Mouse (Mus musculus): Measurements from ENCODE around the gene Scnn1a.

Gene Scnn1a

DNA sequence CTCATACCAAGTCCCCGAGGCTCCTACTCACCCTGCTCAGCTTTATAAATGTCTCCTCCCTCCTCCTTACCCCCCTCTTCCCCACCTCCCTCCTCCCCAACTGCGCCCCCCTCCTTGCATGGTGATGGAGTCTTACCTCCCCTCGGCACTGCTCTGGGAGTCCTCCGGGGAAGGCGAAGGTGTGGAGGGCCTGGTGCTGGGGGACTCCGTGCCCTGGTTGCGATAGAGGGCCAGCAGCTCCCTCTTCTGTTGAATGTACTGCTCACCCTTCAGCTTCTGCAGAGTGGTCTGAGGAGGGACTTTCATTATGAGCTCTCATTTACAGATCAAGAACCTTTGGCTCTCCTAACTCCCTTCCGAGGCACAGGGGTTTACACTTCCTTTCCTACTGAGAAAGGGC lies 44.0 kb downstream of the Scnn1a start:
- no peak for DNase-seq

DNA sequence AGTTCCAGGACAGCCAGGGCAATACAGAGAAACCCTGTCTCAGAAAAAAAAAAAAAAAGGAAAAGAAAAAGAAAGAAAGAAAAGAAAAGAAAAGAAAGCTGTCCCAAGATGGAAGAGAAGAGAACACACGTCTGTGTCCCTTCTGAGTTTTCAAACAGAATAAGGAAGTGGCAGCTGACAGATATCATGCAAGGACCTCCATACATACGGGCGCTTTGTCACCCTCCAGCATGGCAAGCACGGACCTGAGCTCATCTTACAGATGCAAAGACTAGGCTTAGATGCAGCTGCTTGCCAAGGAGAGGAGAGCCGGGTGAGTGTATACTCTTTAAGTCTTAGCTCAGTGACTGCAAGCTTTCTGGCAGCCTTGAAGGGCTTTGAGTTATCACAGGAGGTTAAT lies 45.1 kb downstream of the Scnn1a start:
- no peak for DNase-seq

DNA sequence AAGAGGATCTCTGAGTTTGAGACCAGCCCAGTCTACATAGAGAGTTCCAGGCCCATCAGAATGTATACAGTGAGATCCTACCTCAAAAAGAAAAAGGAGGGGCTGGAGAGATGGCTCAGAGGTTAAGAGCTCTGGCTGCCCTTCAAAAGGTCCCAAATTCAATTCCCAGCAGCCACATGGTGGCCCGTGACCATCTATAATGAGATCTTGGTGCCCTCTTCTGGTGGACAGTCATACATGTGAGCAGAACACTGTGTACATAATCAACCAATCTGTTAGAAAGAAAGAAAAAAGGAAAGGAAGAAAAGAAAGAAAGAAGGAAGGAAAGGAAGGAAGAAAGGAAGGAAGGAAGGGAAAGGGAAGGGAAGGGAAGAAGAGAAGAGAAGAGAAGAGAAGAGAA lies 45.7 kb downstream of the Scnn1a start:
- no peak for DNase-seq

DNA sequence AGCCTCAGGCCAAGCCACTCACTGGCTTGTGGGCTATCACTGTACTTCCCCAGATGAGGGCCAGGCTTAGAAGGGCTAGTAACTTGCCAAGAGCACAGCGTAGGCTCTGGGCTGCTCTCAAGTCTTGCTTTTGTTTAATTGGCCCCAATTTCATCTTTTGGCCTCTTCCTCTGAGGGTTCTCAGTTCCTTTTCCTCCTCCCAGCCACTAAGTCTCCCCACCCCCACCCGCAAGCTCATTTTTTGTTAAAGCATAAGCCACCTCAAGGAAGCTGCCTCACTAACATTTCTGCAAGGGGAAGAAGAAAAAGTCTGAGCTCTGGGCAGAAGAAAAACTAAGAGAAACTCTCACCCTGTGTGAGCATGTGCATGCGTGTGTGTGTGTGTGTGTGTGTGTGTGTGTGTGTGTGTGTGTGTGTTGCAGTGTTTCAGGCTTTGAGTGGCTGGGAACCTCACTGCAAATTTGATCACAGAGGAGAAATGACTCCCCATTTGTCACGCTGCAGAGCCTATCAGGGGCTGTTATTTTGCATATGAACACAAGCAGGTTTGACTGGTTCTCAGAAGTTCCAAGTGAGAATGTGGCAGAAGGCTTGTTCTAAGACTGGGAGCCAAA lies 47.4 kb downstream of the Scnn1a start:
- DNase-seq = no peak

DNA sequence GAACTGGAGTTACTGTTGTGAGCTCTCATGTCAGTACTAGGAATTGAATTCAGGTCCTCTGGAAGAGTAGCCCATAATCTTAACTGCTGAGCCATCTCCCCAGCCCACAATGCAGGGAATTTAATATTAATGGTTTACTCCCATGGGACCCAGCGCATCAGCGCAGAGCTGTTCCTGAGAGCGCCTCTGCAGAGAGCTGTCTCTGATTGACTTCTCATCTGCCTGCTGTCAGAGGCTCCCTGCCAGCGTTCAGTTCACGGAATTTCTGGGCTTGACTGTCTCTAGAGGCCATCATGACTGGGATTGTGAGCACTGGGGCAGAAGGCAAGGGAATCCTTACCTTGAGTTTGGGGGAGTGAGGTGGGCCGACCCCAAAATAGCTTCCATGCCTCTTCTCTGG lies 56.6 kb downstream of the Scnn1a start:
- DNase-seq = no peak

DNA sequence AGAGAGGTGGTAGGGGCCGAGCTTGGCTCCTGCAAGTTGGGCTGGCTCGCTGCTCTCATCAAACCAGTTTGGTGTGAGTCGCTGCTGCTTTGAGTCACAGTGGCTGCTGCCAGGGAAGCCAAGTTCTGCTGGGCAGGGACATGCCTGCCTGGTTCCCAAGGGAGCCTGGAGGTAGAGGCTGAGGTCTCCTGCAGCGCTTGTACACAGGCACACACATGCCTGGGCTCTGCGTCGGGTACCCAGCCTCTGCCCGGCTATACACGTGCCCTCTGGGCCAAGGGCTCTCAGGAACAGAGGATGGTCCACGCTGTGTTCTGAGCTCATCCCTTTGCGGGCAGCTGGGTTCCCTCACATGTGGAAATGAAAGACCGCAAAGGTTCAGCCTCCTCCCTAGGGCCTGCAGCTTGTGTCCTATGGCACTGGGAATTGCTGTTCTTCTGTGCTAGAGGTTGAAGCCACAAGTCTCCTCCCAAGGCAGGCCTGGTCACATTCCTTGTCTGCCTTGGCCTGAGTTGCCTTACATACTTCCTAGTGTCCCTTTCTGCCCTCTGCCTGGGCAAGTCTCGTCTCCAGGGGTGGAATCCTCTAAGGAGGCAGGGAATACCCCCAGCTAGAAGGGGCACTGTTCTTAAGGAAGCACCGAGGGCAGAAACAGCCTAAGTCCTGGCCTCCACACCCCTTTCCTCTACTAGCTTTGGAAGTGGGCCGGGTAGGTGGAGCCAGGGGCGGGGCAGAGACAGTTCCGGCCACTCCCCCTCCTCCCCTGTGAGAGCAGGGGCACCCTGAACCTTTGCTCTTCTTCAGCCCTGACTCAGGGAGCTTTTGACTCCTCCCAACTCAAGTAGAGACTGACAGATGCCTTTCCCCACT lies 57.4 kb downstream of the Scnn1a start:
- no peak for DNase-seq

DNA sequence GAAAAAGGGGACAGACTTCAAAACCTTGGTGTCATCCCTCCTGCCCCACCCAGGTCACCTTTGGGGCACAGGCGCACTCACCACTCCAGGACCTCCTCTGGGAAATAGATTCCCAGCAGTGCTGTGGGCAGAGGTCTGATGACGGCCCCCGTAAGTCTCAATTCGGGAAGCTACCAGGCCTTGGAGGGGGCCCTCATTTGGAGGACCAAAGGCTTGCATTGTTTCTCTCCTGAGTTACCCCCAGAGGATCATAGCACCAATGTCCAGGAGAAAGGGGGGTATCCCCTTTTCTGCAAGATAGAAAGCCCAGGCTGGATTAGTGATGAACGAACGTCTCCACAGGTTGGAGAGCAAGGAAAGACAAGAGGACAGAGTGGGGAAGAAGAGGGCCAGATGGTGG lies 58.2 kb downstream of the Scnn1a start:
- no peak for DNase-seq

DNA sequence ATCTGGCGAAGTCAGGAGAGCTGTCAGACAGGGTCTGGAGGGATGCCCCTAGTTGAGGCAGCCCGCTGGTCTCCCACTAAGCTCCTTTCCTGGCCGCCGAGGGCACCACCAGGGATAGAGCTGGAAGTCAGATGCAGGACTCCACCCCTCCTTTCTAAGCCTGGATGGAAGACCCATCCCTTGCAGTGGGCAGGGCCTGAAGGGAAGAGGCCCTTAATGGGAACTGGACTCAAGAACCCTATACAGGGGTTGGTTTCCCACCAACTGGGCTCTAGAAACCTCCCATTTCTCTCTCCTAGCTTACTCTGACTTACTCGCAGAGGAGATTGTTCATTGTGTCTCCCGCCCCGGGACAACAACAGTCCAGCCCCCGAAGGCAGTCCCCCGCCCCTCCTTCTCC lies 59.3 kb downstream of the Scnn1a start:
- no peak for DNase-seq

DNA sequence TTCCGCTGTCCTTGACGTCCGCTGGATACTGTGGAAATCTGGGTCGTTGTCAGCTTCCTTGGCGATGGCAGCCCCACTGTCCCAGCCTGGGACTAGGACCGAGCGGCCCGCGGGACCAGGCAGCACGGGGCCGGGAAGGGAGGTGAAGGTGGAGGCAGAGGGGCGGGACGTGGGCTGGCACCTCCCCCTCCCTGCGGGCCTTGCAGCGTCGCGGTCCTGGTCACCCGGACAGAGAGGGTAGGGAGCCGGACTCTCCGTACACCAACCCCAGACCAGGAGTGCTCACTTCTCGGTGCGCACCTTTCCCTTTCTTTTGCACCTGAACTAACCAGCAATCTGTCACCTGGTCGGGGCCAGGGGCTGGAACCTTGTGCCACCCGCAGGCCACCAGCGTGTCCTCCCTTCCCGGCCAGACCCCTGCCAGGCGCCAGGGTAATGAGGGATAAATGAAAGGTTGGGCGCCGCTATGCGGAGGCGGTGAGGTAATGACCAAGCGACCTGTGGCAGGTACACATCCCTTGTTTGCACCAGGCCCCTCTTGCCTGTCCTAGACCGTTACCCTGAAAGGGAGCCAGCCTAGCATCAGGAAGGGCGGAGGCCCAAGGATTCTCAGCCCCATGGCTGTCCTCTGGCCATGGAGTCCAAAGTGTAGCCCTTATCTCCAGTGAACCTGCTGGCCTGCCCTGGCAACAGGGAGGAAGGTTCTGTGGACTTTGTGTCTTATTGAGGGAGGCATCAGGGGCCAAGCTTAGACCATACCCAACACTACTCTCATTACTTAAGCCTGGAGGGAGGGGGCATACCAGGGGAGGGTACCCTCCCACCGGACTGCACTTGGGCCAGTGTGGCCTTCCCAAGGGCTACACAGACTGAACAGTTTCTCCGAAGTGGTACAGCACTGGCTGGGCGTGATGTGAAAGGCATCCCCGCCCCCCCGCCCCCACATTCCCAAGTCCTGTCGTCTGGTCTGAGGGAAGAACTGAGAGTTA lies 60.2 kb downstream of the Scnn1a start, which contains the start of gene Plekhg6:
TSS of gene Plekhg6 (minus strand) at position 422 of the 989 bp plus-strand sequence.
- DNase-seq = no peak

DNA sequence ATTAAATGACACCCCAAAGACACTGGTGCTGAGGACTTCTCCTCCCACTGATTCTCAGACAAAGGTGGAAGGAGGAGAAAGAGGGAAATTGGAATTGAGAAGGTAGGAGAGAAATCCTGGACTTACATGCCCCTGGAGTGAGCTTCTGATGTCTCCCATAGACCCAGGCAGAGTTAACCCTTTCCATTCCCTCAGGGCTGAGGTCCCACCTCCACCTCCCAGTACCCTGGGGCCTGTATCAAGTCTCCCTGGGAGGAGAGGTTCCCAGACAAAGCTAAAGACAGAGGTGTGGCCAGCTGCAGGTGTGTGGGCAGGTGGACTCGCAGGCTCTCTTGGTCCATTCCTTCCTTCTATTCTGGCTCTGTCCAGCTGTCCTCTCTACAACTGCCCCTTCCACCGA lies 61.6 kb downstream of the Scnn1a start:
- DNase-seq = no peak

DNA sequence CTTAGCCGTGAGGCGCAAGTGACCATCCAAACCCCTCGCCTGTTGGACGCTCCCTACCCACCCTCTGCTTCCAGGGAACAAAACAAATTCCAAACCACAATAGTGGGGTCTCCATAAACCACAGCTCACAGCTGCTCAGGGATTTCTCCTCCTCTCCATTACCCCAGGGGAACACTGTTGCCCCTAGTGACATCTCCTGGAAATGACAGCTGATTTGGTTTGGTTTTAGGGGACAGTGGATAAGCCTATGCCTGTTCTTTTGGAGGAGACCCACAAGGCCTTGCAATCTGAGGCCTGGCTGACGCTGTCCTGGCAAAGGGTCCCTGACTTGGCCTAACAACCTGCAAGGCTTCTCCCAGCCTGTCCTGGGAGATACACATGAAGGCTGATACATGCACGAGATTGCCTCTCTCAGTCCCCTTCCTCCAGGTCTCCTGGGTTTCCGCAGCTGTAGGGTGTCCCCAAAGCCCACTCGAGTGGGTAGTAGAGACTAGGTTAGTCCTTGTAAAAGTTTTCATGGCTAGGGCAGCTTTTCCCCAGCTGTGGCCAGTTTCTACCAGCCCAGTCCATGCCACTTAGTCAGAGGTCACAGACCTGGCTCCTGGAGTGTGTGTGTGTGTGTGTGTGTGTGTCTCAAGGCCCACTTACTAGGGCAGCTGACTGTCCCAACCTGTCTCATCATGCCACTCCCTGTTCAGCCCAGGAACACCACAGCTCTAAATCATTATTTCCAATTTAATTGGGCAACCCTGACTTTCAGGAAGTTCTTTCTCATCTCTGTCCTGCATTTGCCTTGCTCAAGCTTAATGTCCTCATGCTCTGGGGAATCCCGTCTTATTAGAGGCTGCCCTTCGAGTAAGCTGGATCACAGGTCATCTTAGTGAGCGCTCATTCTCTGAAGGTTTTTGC lies 64.9 kb downstream of the Scnn1a start:
- DNase-seq = no peak

DNA sequence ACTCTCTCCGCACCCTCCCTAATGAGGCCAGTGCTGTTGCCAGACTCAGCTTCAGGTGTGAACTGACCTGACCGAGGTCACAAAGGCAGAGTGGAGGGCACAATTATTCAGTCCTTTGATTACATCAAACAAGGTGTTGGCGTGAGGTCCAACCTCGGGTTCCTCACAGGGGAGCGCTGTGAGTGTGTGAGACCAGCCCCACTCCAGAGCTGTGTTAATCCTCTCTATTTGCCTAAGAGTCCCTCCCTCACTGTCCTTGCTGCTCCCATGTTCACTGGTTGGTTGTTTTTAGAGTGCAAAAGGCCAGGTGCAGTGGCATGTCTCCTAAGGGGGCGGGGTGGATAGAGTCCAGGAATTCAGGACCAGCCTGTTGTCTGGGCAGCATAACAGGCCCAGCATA lies 65.6 kb downstream of the Scnn1a start:
- no peak for DNase-seq

DNA sequence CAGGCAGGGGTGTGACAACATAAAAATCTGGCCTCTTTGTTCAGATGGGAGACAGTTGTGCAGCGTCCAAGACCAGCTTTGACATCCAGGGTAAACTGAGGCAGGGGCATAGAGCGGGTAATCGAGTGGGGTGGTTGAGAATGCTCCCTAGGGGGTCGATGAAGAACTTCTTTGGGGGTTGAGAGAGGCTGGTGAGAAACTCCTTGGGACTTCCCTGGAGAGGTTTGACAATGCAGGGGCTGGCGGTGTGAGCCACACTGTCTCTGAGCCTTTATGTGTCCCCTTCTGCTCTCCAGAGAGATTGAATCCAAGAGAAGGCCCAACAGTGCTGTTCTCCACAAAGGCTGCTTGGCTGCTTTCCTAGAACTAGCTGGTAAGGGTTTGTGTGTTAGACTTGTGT lies 69.4 kb downstream of the Scnn1a start:
- DNase-seq = no peak
